Mouse (Mus musculus): ENCODE measurements around the gene Pde6b.

Pde6b gene

GRCm38 (mm10) chr5:108403453-108403852 lies 15.3 kb downstream of the Pde6b start:
- DNase-seq, result no peak

- DNase-seq, result no peak
These were observed 17.3 kb downstream of the Pde6b start for GRCm38 (mm10) chr5:108405460-108405859.

- DNase-seq, result no peak
These were observed 18.8 kb downstream of the Pde6b start for GRCm38 (mm10) chr5:108406977-108407376.

GRCm38 (mm10) chr5:108414711-108415110 lies 26.5 kb downstream of the Pde6b start:
- DNase-seq, result no peak

GRCm38 (mm10) chr5:108422741-108423140 lies 34.5 kb downstream of the Pde6b start:
- DNase-seq, result no peak

GRCm38 (mm10) chr5:108423427-108423826 lies 35.2 kb downstream of the Pde6b start:
- DNase-seq, result no peak

- DNase-seq, result peak; percentile 42
These were observed 39.0 kb downstream of the Pde6b start for GRCm38 (mm10) chr5:108427186-108427585.

- no peak for DNase-seq
These were observed 43.0 kb downstream of the Pde6b start for GRCm38 (mm10) chr5:108431196-108431595.

- peak; percentile 94 for DNase-seq
These were observed 45.8 kb downstream of the Pde6b start, which contains the start of gene Atp5k for GRCm38 (mm10) chr5:108433804-108434587. Gene Atp5k, minus strand, starts transcription at chr5:108434448.

- DNase-seq, result no peak
These were observed 47.9 kb downstream of the Pde6b start for GRCm38 (mm10) chr5:108436101-108436500.

- no peak for DNase-seq
These were observed 58.8 kb downstream of the Pde6b start for GRCm38 (mm10) chr5:108446973-108447372.

- DNase-seq, result no peak
These were observed 59.7 kb downstream of the Pde6b start for GRCm38 (mm10) chr5:108447857-108448256.

- no peak for DNase-seq
These were observed 60.8 kb downstream of the Pde6b start, which contains the start of gene Mfsd7a for GRCm38 (mm10) chr5:108448785-108449668. Gene Mfsd7a, minus strand, starts transcription at chr5:108448891.

- no peak for DNase-seq
These were observed 62.8 kb downstream of the Pde6b start for GRCm38 (mm10) chr5:108450837-108451540.

GRCm38 (mm10) chr5:108451611-108452010 lies 63.4 kb downstream of the Pde6b start:
- no peak for DNase-seq

GRCm38 (mm10) chr5:108452422-108452821 lies 64.2 kb downstream of the Pde6b start:
- no peak for DNase-seq

- no peak for DNase-seq
These were observed 65.9 kb downstream of the Pde6b start for GRCm38 (mm10) chr5:108454094-108454493.

- no peak for DNase-seq
These were observed 70.5 kb downstream of the Pde6b start for GRCm38 (mm10) chr5:108458706-108459105.

GRCm38 (mm10) chr5:108460461-108460860 lies 72.3 kb downstream of the Pde6b start:
- peak; percentile 26 for DNase-seq

GRCm38 (mm10) chr5:108461082-108462065 lies 73.2 kb downstream of the Pde6b start, which contains the start of gene Pcgf3:
Gene Pcgf3, plus strand, starts transcription at chr5:108461232.
- peak; percentile 99 for DNase-seq

- no peak for DNase-seq
These were observed 74.3 kb downstream of the Pde6b start for GRCm38 (mm10) chr5:108462446-108462845.
